Comparison of ENCODE assay signal across 24 mouse cellular contexts in genomic region chr12:55825537-55825936, GRCm38 (mm10). TPM values are rescaled to one million over a fixed set of nuclear protein-coding genes. Genes with fewer than 3 reads are reported as not detected.
A peak's percentile ranks its signal among the peaks of the same experiment; 100 is the strongest.
DNase-seq lines count a peak whose midpoint lies in the region; ATAC-seq and TF ChIP-seq lines count a peak whose summit lies in the region.
"Had no signal": no experiment of that assay in that cellular context is flagged by ENCODE, and none has a peak within 500 bp of the region (broad histone marks: within the 10 kb centered on the region; RNA-seq: fewer than 3 reads in every experiment).

No protein-coding gene starts in this region.

- no peak; the same call in 1 of the 2 replicates for TF ChIP-seq RAD21 in MEL (IDR thresholded peaks at IDR 0.05; ENCODE audit: low read depth, low read length)

- no peak for TF ChIP-seq POLR2A in MEL (IDR thresholded peaks at IDR 0.05; ENCODE audit: control insufficient read depth in 1 of 2, insufficient read depth in 1 of 2, low read depth in 1 of 2, low read length in 2 of 2, poor library complexity in 1 of 2)
- TF ChIP-seq POLR2A in small intestine, adult 2 months (IDR thresholded peaks at IDR 0.05; ENCODE audit: low read depth, low read length): no peak

- H3K4me1 ChIP-seq in liver, postnatal 0 days (ENCODE audit: insufficient read depth): no peaks in the 10 kb centered on the region
- H3K4me1 ChIP-seq in MEL (ENCODE audit: control insufficient read depth in 1 of 2, insufficient read depth in 2 of 2, low read length in 2 of 2): no peaks in the 10 kb centered on the region
- H3K4me1 ChIP-seq in small intestine, adult 2 months (ENCODE audit: control insufficient read depth, insufficient read depth, insufficient read length, low read length): no peaks in the 10 kb centered on the region
- H3K4me1 ChIP-seq: embryonic facial prominence, embryonic 15.5 days; hindbrain, embryonic 15.5 days; lung, embryonic 15.5 days had no signal

- no peak overlapping the region for H3K27ac ChIP-seq in liver, postnatal 0 days (ENCODE audit: low read depth)
- H3K27ac ChIP-seq in MEL (ENCODE audit: control insufficient read depth, low read depth, low read length): no peak overlapping the region
- no peak overlapping the region for H3K27ac ChIP-seq in small intestine, adult 2 months (ENCODE audit: insufficient read depth, low read depth, low read length)
- H3K27ac ChIP-seq: embryonic facial prominence, embryonic 15.5 days; heart, embryonic 13.5 days; hindbrain, embryonic 15.5 days; lung, embryonic 15.5 days had no signal

- no peak for ATAC-seq in CD4-positive, CD25-positive, alpha-beta regulatory T cell, adult 4 months
- ATAC-seq in liver, postnatal 0 days: no peak
- no peak for ATAC-seq in megakaryocyte progenitor cell, adult 5-6 weeks (replicated peaks; ENCODE audit: poor library complexity)
- ATAC-seq: forebrain, postnatal 0 days; intestine, embryonic 16.5 days had no signal

- H3K79me2 ChIP-seq in MEL (ENCODE audit: control insufficient read depth, insufficient read depth, low read length, poor library complexity): peaks cover 4% of the 10 kb centered on the region

- peak; percentile 35 for DNase-seq in CD4-positive, CD25-positive, alpha-beta regulatory T cell, adult 2 months (ENCODE audit: low read depth, low spot score)
- no peak for DNase-seq in liver, postnatal 0 days
- DNase-seq in liver (no peak), MEL (ENCODE audit: low read depth, low spot score) (peak; percentile 59)
- no peak for DNase-seq in frontal cortex, postnatal 36 days (ENCODE audit: low spot score in 2 of 2)
- DNase-seq: adrenal gland, postnatal 36 days; cerebellum, adult 18-20 months; cerebellum, postnatal 25 days; forebrain, postnatal 0 days; heart, adult 11 months; heart, postnatal 36 days; kidney, postnatal 10 days; left cerebral cortex, postnatal 4 days; thymus, postnatal 14 days had no signal

- WGBS in liver, postnatal 0 days (ENCODE audit: insufficient replicate concordance): 78% methylated on average over 2 of the region's 2 CpGs
- WGBS in small intestine, adult 2 months: 71% methylated on average over 2 of the region's 2 CpGs

- no peaks in the 10 kb centered on the region for H3K27me3 ChIP-seq in liver, postnatal 0 days (ENCODE audit: insufficient read depth, low read length)
- H3K27me3 ChIP-seq in MEL (ENCODE audit: control insufficient read depth in 1 of 2, insufficient read depth in 2 of 2, low read length in 2 of 2): no peaks in the 10 kb centered on the region
- no peaks in the 10 kb centered on the region for H3K27me3 ChIP-seq in small intestine, adult 2 months (ENCODE audit: control insufficient read depth, insufficient read depth, low read length)
- H3K27me3 ChIP-seq: CH12.LX; embryonic facial prominence, embryonic 15.5 days; heart, embryonic 13.5 days; hindbrain, embryonic 15.5 days; lung, embryonic 15.5 days; megakaryocyte, embryonic 14.5 days had no signal

- H3K4me3 ChIP-seq in liver, postnatal 0 days (ENCODE audit: low read depth, low read length): no peak overlapping the region
- no peak overlapping the region for H3K4me3 ChIP-seq in MEL (ENCODE audit: control insufficient read depth in 1 of 2, insufficient read depth in 1 of 2, low read depth in 2 of 2, low read length in 2 of 2)
- no peak overlapping the region for H3K4me3 ChIP-seq in small intestine, adult 2 months (ENCODE audit: low read depth, low read length)
- H3K4me3 ChIP-seq: embryonic facial prominence, embryonic 15.5 days; heart, embryonic 13.5 days; hindbrain, embryonic 15.5 days; lung, embryonic 15.5 days; megakaryocyte, embryonic 14.5 days had no signal

- no peak overlapping the region for H3K9ac ChIP-seq in liver, postnatal 0 days (replicated peaks)
- no peak overlapping the region for H3K9ac ChIP-seq in MEL (ENCODE audit: control insufficient read depth, low read depth, low read length, poor library complexity, severe bottlenecking)
- H3K9ac ChIP-seq: embryonic facial prominence, embryonic 15.5 days; forebrain, postnatal 0 days; heart, embryonic 13.5 days; hindbrain, embryonic 15.5 days; lung, embryonic 15.5 days had no signal

- peaks cover 2% of the 10 kb centered on the region; the same call in 1 of the 2 replicates for H3K9me3 ChIP-seq in liver, postnatal 0 days (ENCODE audit: low read length)
- H3K9me3 ChIP-seq in MEL (replicated peaks; ENCODE audit: insufficient read depth, low read length): no peaks in the 10 kb centered on the region
- H3K9me3 ChIP-seq: embryonic facial prominence, embryonic 15.5 days; heart, embryonic 13.5 days; hindbrain, embryonic 15.5 days; lung, embryonic 15.5 days had no signal

- no peak overlapping the region for H3K4me2 ChIP-seq in liver, postnatal 0 days (ENCODE audit: low read depth, low read length)
- H3K4me2 ChIP-seq: embryonic facial prominence, embryonic 15.5 days; heart, embryonic 13.5 days; hindbrain, embryonic 15.5 days; lung, embryonic 15.5 days had no signal

- peak; percentile 29 for TF ChIP-seq CTCF in liver, postnatal 0 days (IDR thresholded peaks at IDR 0.05; ENCODE audit: low read depth)
- peak in 2 of 3 experiments; percentile 29 to 37; a peak in 3 of 6 replicates for TF ChIP-seq CTCF in MEL (IDR thresholded peaks at IDR 0.05 in 2 of 3, conservative IDR thresholded peaks at IDR 0.05 in 1 of 3; ENCODE audit: control insufficient read depth in 1 of 3, insufficient read depth in 1 of 3, low read depth in 2 of 3, low read length in 3 of 3, poor library complexity in 1 of 3, severe bottlenecking in 1 of 3)
- peak; percentile 18; the same call in 1 of the 2 replicates for TF ChIP-seq CTCF in small intestine, adult 2 months (IDR thresholded peaks at IDR 0.05; ENCODE audit: extremely low read depth, insufficient read length, insufficient replicate concordance, low read depth, low read length)

- TF ChIP-seq EP300 in liver, postnatal 0 days (IDR thresholded peaks at IDR 0.05; ENCODE audit: low read depth): no peak
- no peak for TF ChIP-seq EP300 in MEL (IDR thresholded peaks at IDR 0.05; ENCODE audit: low read depth in 1 of 2, low read length in 2 of 2)

- no peaks in the 10 kb centered on the region for H3K36me3 ChIP-seq in liver, postnatal 0 days (replicated peaks; ENCODE audit: insufficient read depth, low read length)
- H3K36me3 ChIP-seq in MEL (ENCODE audit: control insufficient read depth in 1 of 2, insufficient read depth in 2 of 2, low read length in 2 of 2): no peaks in the 10 kb centered on the region
- H3K36me3 ChIP-seq in small intestine, adult 2 months (ENCODE audit: control insufficient read depth, insufficient read depth, low read length): no peaks in the 10 kb centered on the region
- H3K36me3 ChIP-seq: embryonic facial prominence, embryonic 15.5 days; heart, embryonic 13.5 days; hindbrain, embryonic 15.5 days; lung, embryonic 15.5 days had no signal

TF ChIP-seq in MEL, 35 proteins besides CTCF, POLR2A, EP300 and RAD21:
- no peak for TF ChIP-seq ETS1 (IDR thresholded peaks at IDR 0.05; ENCODE audit: low read depth, low read length)
- no peak for TF ChIP-seq CHD2 (IDR thresholded peaks at IDR 0.05; ENCODE audit: low read length)
- no peak for TF ChIP-seq MAX (IDR thresholded peaks at IDR 0.05; ENCODE audit: low read length)
- no peak for TF ChIP-seq MAFK (IDR thresholded peaks at IDR 0.05; ENCODE audit: borderline replicate concordance, low read depth, low read length)
- no peak for TF ChIP-seq SIN3A (IDR thresholded peaks at IDR 0.05; ENCODE audit: low read length)
- TF ChIP-seq JUND (IDR thresholded peaks at IDR 0.05; ENCODE audit: low read depth, low read length): no peak
- TF ChIP-seq MYB (IDR thresholded peaks at IDR 0.05; ENCODE audit: low read depth, low read length): no peak
- TF ChIP-seq NELFE (IDR thresholded peaks at IDR 0.05; ENCODE audit: low read depth, low read length): no peak
- no peak for TF ChIP-seq CHD1 (IDR thresholded peaks at IDR 0.05; ENCODE audit: low read depth, low read length)
- TF ChIP-seq NRF1 (IDR thresholded peaks at IDR 0.05; ENCODE audit: insufficient read depth, low read depth, low read length, poor library complexity, severe bottlenecking): no peak
- no peak for TF ChIP-seq E2F4 (IDR thresholded peaks at IDR 0.05; ENCODE audit: borderline replicate concordance, low read depth, low read length)
- TF ChIP-seq MEF2A (IDR thresholded peaks at IDR 0.05; ENCODE audit: extremely low read depth, insufficient replicate concordance, low read depth, low read length, poor library complexity, severe bottlenecking): no peak
- no peak for TF ChIP-seq ZMIZ1 (IDR thresholded peaks at IDR 0.05; ENCODE audit: low read depth, low read length)
- no peak for TF ChIP-seq TAL1 (IDR thresholded peaks at IDR 0.05; ENCODE audit: low read length)
- no peak for TF ChIP-seq ZC3H11A (IDR thresholded peaks at IDR 0.05; ENCODE audit: low read depth, low read length)
- no peak for TF ChIP-seq MYC (IDR thresholded peaks at IDR 0.05; ENCODE audit: low read depth, low read length)
- no peak for TF ChIP-seq SMC3 (IDR thresholded peaks at IDR 0.05; ENCODE audit: low read depth, low read length)
- TF ChIP-seq ELF1 (IDR thresholded peaks at IDR 0.05; ENCODE audit: low read depth, low read length): no peak
- no peak for TF ChIP-seq ZNF384 (IDR thresholded peaks at IDR 0.05; ENCODE audit: low read depth, low read length)
- TF ChIP-seq TCF12 (IDR thresholded peaks at IDR 0.05; ENCODE audit: low read depth, low read length): no peak

RNA-seq across cellular contexts. Expression of gene Ralgapa1, which starts 4.6 kb away (rescaled TPM):
- polyA plus RNA-seq in CD4-positive, CD25-positive, alpha-beta regulatory T cell, adult 4 months (2017; shearing (Covaris generic)): 10 to 100 TPM; 14.0 to 17.4 TPM
- polyA plus RNA-seq in liver, postnatal 0 days (2015; fragmentation: Nextera tagmentation; extraction: Ambion mirVana): 2.3 and 2.8 TPM in 2 replicates
- 14.1 and 17.8 TPM in 2 replicates for total RNA-seq in MEL (2012; rRNA removed)
- polyA plus RNA-seq in MEL (2012; ENCODE audit: insufficient read depth in 1 of 2, insufficient read length in 2 of 2, low read depth in 1 of 2, low replicate concordance in 2 of 2, missing spikeins in 1 of 2): 100 to 1,000 TPM in 1 of 2 experiments, 10 to 100 TPM in 1; 29.7 to 111 TPM
- polyA plus RNA-seq in small intestine, adult 2 months (2012; rRNA removed): 5.3 and 8.4 TPM in 2 replicates
- total RNA-seq in megakaryocyte progenitor cell, adult 5-6 weeks (2015): 47.6 and 64.8 TPM in 2 replicates
- total RNA-seq in megakaryocyte progenitor cell, adult 5-6 weeks (2017): 29.3 and 36.7 TPM in 2 replicates

RNA-seq across cellular contexts. Expression of gene Brms1l, which starts 10.6 kb away (rescaled TPM):
- polyA plus RNA-seq in CD4-positive, CD25-positive, alpha-beta regulatory T cell, adult 4 months (2017; shearing (Covaris generic)): 10 to 100 TPM; 13.8 to 15.8 TPM
- 5.3 and 6.9 TPM in 2 replicates for polyA plus RNA-seq in liver, postnatal 0 days (2015; fragmentation: Nextera tagmentation; extraction: Ambion mirVana)
- total RNA-seq in MEL (2012; rRNA removed): 17.4 and 17.5 TPM in 2 replicates
- polyA plus RNA-seq in MEL (2012; ENCODE audit: insufficient read depth in 1 of 2, insufficient read length in 2 of 2, low read depth in 1 of 2, low replicate concordance in 2 of 2, missing spikeins in 1 of 2): 10 to 100 TPM in 1 of 2 experiments, not detected in 1; 33.5 TPM
- 0.63 and 1.4 TPM in 2 replicates for polyA plus RNA-seq in small intestine, adult 2 months (2012; rRNA removed)
- total RNA-seq in megakaryocyte progenitor cell, adult 5-6 weeks (2015): 10.9 and 12.2 TPM in 2 replicates
- 14.5 and 18.3 TPM in 2 replicates for total RNA-seq in megakaryocyte progenitor cell, adult 5-6 weeks (2017)

Comparison
In these comparisons a context has a peak if more than half of its experiments do, and no peak if none do; other contexts are left out.
1. DNase-seq: peak in CD4-positive, CD25-positive, alpha-beta regulatory T cell, adult 2 months (single experiment) and MEL (single experiment); none in liver, postnatal 0 days (single experiment), liver (single experiment) and frontal cortex, postnatal 36 days (0 of 2).
2. Peak in every context shown above with its lines, with median percentiles within 50 percentile points of each other: CTCF ChIP-seq.